Mouse (Mus musculus): ENCODE results near the gene Gne. TPM values are rescaled to one million over a fixed set of nuclear protein-coding genes. Genes with fewer than 3 reads are reported as not detected.

Gne gene
- total and polyA plus RNA-seq, 2 experiments from 2014 or later = 24.2 to 44.0 TPM

DNA sequence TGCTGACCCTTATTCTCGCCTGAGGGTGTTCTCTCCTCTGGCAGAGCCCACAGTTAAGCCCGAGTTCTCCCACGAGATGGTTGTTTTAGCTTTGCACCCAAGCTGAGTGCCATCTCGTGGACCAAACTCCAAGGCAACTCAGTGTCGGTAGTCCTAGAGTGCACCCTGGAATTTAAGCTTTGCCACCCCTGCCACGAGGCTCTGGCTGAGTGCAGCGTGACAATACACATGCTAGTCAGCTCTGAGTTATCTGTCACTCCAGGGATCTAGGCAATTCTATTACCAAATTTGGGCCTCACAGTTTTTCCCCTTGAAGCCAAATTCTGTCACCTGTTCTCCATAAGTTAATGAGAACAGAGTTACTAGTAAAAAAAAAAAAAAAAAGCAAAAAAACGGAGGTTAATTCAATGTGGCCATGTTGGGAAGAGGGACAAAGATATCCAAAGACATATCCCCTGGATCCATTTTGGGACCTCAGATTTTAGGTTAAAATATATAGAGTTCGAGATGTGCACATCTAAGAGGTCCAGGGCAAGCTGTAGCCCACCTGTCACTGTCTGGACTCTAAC, 11.0 kb downstream of the Gne start:
- H3K9me3 ChIP-seq (replicated peaks; ENCODE audit: control insufficient read depth, low read length) = no peaks in the 10 kb centered on the region
- DNase-seq (ENCODE audit: low spot score) (no peak), ATAC-seq (ENCODE audit: insufficient read depth, low read depth) (peak; percentile 47)
- H3K9ac ChIP-seq (replicated peaks; ENCODE audit: low read depth, low read length) = peak overlapping the region; percentile 83
- peaks cover 16% of the 10 kb centered on the region for H3K4me1 ChIP-seq (ENCODE audit: control insufficient read depth, insufficient read depth)
- peak overlapping the region; percentile 77 for H3K4me2 ChIP-seq (ENCODE audit: low read depth, low read length)
- no peaks in the 10 kb centered on the region for H3K36me3 ChIP-seq (replicated peaks; ENCODE audit: control insufficient read depth, insufficient read depth, low read length)
- peak overlapping the region; percentile 87 for H3K4me3 ChIP-seq (ENCODE audit: low read depth, low read length)
- TF ChIP-seq CTCF (IDR thresholded peaks at IDR 0.05; ENCODE audit: low read depth) (no peak), EP300 (IDR thresholded peaks at IDR 0.05; ENCODE audit: low read depth) (no peak)
- peak overlapping the region; percentile 97 for H3K27ac ChIP-seq (ENCODE audit: low read depth)
- 9% methylated on average over 9 of the region's 9 CpGs for WGBS
- H3K27me3 ChIP-seq (ENCODE audit: control insufficient read depth, insufficient read depth, low read length) = no peaks in the 10 kb centered on the region

DNA sequence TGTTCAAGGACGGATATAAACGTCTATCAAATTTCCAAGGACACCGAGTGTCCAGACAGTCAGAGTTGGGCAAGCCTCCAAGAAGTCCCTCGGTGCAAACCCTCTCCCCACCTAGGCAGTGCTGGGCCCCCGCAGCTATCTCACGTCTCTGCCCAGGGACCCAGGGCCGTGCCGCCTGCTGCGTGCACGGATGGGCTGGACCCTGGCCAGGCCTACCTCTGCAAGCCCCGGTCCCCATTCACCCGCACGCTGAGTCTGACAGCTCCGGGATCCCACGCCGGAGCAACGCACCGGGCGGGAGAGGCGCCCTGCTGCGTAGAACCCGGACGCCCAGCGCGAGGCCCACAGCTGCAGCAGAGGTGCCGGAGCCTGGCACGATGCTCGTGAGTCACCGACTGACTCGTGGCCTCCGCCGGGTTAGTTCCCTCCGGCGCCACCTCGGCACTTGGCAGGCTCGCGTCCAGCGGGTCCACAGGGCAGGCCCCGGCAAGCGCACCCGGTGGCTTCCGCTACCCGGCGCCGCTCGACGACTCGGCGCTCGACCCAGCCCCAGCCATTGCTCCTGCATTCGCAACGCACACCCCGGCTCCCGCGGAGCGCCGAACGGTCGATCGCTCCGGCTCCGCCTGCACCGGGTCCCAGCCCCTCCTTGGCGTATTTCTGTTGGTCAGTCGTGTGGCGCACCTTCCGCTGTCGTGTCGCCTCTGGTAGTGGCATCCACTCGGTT, 11.7 kb downstream of the Gne start:
- H3K36me3 ChIP-seq (replicated peaks; ENCODE audit: control insufficient read depth, insufficient read depth, low read length) = no peaks in the 10 kb centered on the region
- H3K4me3 ChIP-seq (ENCODE audit: low read depth, low read length) = peak overlapping the region; percentile 87
- DNase-seq (ENCODE audit: low spot score) = peak; percentile 95
- WGBS = under 1% methylated on average over 70 of the region's 70 CpGs
- ATAC-seq (ENCODE audit: insufficient read depth, low read depth) = peak; percentile 95
- TF ChIP-seq CTCF (IDR thresholded peaks at IDR 0.05; ENCODE audit: low read depth) (no peak), EP300 (IDR thresholded peaks at IDR 0.05; ENCODE audit: low read depth) (no peak)
- peak overlapping the region; percentile 77 for H3K4me2 ChIP-seq (ENCODE audit: low read depth, low read length)
- no peaks in the 10 kb centered on the region for H3K27me3 ChIP-seq (ENCODE audit: control insufficient read depth, insufficient read depth, low read length)
- peak overlapping the region; percentile 83 for H3K9ac ChIP-seq (replicated peaks; ENCODE audit: low read depth, low read length)
- peaks cover 16% of the 10 kb centered on the region for H3K4me1 ChIP-seq (ENCODE audit: control insufficient read depth, insufficient read depth)
- peak overlapping the region; percentile 97 for H3K27ac ChIP-seq (ENCODE audit: low read depth)
- H3K9me3 ChIP-seq (replicated peaks; ENCODE audit: control insufficient read depth, low read length) = no peaks in the 10 kb centered on the region

DNA sequence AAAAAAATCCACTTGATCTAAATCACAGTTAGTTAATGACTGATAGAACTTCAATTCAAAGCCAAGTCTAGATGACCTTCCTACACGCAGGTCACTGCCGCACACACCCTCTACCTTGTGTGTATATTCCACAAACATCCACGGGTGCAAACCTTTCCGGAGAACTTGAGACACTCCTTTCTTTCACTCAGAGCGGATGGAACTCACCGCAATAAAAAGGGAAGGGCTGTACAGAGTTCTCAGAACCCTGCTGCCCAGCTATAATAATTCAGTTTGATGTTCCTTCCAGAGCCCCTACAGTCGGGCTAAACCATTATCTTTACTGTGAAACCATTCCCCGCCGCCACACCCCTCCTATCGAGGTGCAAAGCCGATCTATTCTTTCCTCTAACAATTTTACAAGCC, 12.2 kb downstream of the Gne start:
- WGBS = 3% methylated on average over 11 of the region's 11 CpGs
- Histone ChIP-seq H3K4me1 (ENCODE audit: control insufficient read depth, insufficient read depth) (peaks cover 16% of the 10 kb centered on the region), H3K27me3 (ENCODE audit: control insufficient read depth, insufficient read depth, low read length) (no peaks in the 10 kb centered on the region), H3K4me2 (ENCODE audit: low read depth, low read length) (peak overlapping the region; percentile 77), H3K9ac (replicated peaks; ENCODE audit: low read depth, low read length) (peak overlapping the region; percentile 83), H3K9me3 (replicated peaks; ENCODE audit: control insufficient read depth, low read length) (no peaks in the 10 kb centered on the region), H3K36me3 (replicated peaks; ENCODE audit: control insufficient read depth, insufficient read depth, low read length) (no peaks in the 10 kb centered on the region), H3K4me3 (ENCODE audit: low read depth, low read length) (peak overlapping the region; percentile 87), H3K27ac (ENCODE audit: low read depth) (peak overlapping the region; percentile 97)
- TF ChIP-seq CTCF (IDR thresholded peaks at IDR 0.05; ENCODE audit: low read depth) (no peak), EP300 (IDR thresholded peaks at IDR 0.05; ENCODE audit: low read depth) (no peak)
- DNase-seq (ENCODE audit: low spot score) (no peak), ATAC-seq (ENCODE audit: insufficient read depth, low read depth) (peak; percentile 2; the same call in 1 of the 2 replicates)

DNA sequence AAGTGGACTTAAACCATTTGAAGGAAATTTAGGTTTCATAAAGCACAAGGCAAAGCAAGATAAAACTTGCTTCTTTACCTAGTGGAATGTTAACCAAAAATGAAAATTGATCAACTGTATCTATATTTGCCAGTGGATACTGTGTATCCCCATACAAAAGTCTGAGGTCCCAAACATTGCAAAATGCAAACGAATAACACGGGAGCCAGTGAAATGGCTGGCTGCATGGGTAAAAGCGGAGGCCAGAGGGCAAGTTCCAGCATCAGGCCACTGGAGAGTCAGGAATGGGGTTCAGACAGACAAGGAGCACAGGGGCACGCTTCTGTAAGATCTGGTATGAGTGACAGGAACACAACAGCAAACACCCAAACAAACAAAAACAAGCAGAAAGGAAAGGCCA, 13.3 kb downstream of the Gne start:
- Histone ChIP-seq H3K27me3 (ENCODE audit: control insufficient read depth, insufficient read depth, low read length) (no peaks in the 10 kb centered on the region), H3K4me1 (ENCODE audit: control insufficient read depth, insufficient read depth) (peaks cover 16% of the 10 kb centered on the region), H3K36me3 (replicated peaks; ENCODE audit: control insufficient read depth, insufficient read depth, low read length) (no peaks in the 10 kb centered on the region), H3K27ac (ENCODE audit: low read depth) (peak overlapping the region; percentile 97; the same call in 1 of the 2 replicates), H3K9me3 (replicated peaks; ENCODE audit: control insufficient read depth, low read length) (no peaks in the 10 kb centered on the region), H3K4me2 (ENCODE audit: low read depth, low read length) (peak overlapping the region; percentile 77), H3K4me3 (ENCODE audit: low read depth, low read length) (peak overlapping the region; percentile 87), H3K9ac (replicated peaks; ENCODE audit: low read depth, low read length) (peak overlapping the region; percentile 83)
- ATAC-seq (ENCODE audit: insufficient read depth, low read depth) = no peak
- WGBS = 71% methylated on average over 4 of the region's 4 CpGs
- DNase-seq (ENCODE audit: low spot score) = no peak
- TF ChIP-seq CTCF (IDR thresholded peaks at IDR 0.05; ENCODE audit: low read depth) = no peak
- TF ChIP-seq EP300 (IDR thresholded peaks at IDR 0.05; ENCODE audit: low read depth) = no peak

DNA sequence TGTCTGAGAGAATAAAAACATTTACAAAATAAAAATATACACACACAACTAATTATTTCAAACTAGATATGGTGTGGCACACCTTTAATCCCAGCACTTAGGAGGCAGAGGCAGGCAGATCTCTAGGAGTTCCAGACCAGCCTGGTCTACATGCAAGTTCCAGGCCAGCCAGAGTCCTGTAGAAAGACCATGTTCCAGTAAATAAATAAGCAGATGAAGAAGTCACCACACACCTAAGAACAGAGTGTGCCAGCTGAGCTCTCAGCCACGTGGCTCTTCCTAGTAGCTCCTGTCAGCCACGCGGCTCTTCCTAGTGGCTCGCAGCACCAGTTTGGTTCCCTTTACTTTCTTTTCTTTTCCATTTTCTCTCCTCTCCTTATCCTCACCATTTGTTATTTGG, 14.6 kb downstream of the Gne start:
- Histone ChIP-seq H3K9ac (replicated peaks; ENCODE audit: low read depth, low read length) (no peak overlapping the region), H3K9me3 (replicated peaks; ENCODE audit: control insufficient read depth, low read length) (no peaks in the 10 kb centered on the region), H3K4me3 (ENCODE audit: low read depth, low read length) (no peak overlapping the region), H3K36me3 (replicated peaks; ENCODE audit: control insufficient read depth, insufficient read depth, low read length) (no peaks in the 10 kb centered on the region), H3K4me2 (ENCODE audit: low read depth, low read length) (no peak overlapping the region), H3K4me1 (ENCODE audit: control insufficient read depth, insufficient read depth) (peaks cover 20% of the 10 kb centered on the region), H3K27ac (ENCODE audit: low read depth) (0 out of 2 replicates have a peak overlapping the region, but pooled peaks have one; percentile 7), H3K27me3 (ENCODE audit: control insufficient read depth, insufficient read depth, low read length) (no peaks in the 10 kb centered on the region)
- ATAC-seq (ENCODE audit: insufficient read depth, low read depth) = no peak
- DNase-seq (ENCODE audit: low spot score) = no peak
- WGBS = 93% methylated on average over 4 of the region's 4 CpGs
- TF ChIP-seq CTCF (IDR thresholded peaks at IDR 0.05; ENCODE audit: low read depth) = no peak
- TF ChIP-seq EP300 (IDR thresholded peaks at IDR 0.05; ENCODE audit: low read depth) = no peak
